Mouse (Mus musculus) Muller cell, postnatal 12 days (primary cell): ENCODE measurements around the gene Slc35f1.
"Not testable (repeated sequence)": the region's sequence is repeated elsewhere in the genome, so short reads cannot be mapped to it uniquely, and the experiment has no call there.

Experiments used
- DNase-seq: peaks from one replicate; pipeline ENCODE4 v3.0.0-alpha.2; 2015; ENCODE audit errors: inconsistent ontology term

The Slc35f1 gene

DNA sequence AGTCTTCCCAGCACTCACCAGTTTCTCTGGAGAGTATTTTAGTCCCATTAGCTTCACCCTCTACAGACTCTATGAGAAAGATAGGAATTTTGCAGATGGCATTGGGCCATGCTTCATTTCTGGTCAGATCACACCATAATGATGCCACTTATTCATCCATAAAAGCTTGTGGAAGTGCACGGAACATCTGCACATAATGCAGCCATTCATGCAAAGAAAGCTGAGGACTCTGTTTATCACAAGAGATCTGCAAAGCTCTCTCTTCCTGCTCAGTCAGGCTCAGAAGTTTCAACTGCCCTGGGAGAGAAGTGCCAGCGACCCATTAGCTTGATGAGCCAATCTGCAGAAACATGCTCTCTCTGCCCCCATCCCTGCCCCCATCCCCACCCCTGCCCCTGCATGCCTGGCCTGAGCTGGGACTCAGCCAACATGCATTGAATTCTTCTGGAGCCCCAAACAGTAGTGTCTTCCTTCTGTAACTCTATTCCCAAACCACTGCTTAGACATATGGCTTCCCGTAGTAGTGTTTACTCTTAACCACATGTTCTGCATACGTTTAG, 89.7 kb downstream of the Slc35f1 start:
- peak; percentile 94 for DNase-seq

- DNase-seq = no peak
Observed at GRCm38 (mm10) chr10:52787075-52787474, 96.7 kb downstream of the Slc35f1 start.

DNA sequence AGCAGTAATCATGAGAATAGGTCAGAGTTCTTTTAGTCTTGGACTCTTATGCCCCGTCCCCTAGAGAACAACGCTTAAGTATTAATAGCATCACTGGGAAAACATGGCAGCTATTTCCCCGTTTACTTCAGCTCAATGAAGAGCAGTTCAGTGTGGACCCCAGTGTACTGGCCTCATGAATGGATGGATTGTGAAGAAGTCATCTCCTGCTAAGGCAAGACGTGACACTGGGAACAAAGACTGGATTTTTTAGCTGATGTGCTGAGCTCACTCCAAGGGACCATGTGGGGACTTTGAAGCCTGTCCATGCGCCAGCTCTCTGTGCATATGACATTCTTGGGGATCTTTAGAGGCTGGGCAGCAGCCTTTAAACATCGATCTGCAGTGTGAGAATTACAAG, 101.2 kb downstream of the Slc35f1 start:
- DNase-seq = peak; percentile 75

DNA sequence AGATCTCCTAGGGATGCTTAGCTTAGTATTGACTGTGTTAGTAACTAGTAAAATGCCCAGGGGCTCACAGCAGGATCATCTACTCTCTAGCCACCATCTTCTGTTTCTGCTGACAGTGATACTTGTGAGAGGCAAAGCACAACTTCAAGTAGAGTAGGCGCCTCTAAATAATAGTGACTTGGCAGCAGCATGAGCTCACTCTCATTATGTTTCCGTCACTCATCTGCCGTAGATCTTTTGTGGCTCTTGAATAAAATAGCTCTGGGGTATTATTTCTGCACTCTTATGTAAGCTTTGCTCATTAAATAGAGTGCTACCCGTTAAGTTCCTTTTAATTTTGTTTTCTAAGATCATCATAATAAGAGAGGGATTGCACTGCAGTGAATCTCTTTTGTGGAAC, 107.1 kb downstream of the Slc35f1 start:
- DNase-seq = peak; percentile 32

- DNase-seq = no peak
Observed at GRCm38 (mm10) chr10:52807808-52808207, 117.5 kb downstream of the Slc35f1 start.

- DNase-seq = no peak
Observed at GRCm38 (mm10) chr10:52812861-52813260, 122.5 kb downstream of the Slc35f1 start.

DNA sequence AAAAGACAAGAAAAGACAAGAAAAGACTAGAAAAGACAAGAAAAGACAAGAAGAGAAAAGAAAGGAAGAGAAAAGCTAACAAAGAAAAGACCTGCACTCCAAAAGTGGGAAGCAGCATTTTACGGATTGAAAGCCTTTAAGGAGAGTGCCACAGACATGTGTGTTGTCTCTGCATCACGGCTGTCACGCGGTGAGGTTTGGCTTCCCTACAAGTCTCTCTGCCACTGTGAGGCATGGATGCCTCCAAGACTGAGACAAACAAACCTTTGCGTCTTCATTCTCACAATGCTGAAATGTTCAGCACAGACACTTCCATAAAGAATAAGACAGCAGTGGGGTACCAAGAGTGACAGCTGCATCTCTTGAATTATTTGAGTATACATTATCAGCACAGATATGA, 124.0 kb downstream of the Slc35f1 start:
- DNase-seq = no peak

DNA sequence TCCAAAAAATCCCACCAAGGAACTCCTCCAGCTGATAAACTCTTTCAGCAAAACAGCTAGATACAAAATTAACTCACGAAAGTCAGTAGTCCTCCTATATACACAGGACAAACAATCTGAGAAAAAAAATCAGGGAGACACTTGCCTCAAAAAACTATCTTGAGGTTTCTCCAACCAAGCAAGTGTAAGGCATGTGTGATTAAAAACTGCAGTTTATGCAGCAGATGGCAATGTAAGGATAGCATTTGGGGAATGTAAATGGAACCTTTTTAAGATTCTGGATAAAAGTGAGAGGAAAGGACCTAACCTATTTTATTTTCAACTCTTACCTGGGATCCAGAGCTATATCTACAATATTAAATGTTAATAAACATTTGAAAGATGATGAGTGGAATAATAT, 129.3 kb downstream of the Slc35f1 start:
- DNase-seq = no peak

- DNase-seq = no peak
Observed at GRCm38 (mm10) chr10:52822909-52823308, 132.6 kb downstream of the Slc35f1 start.

DNA sequence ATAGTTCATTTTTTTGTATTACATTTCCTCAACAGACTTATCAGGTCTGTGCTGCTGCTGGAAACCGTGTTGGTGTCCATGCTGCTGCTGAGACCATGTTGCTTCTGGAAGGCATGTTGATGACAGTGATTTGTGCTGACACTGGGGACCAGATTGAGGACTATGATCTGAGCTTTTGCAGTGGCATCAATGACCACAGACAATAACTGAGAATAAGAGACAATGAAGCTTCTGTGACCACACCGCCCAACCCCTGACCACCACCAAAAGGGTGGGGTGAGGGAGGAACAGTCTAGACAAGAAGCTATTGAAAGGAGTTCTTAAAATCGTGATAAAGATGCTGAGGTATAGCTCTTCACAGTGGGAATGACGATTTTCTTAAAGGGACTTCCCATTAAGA, 135.4 kb downstream of the Slc35f1 start:
- peak; percentile 82 for DNase-seq

- peak; percentile 69 for DNase-seq
Observed at GRCm38 (mm10) chr10:52840819-52841218, 150.5 kb downstream of the Slc35f1 start.

DNA sequence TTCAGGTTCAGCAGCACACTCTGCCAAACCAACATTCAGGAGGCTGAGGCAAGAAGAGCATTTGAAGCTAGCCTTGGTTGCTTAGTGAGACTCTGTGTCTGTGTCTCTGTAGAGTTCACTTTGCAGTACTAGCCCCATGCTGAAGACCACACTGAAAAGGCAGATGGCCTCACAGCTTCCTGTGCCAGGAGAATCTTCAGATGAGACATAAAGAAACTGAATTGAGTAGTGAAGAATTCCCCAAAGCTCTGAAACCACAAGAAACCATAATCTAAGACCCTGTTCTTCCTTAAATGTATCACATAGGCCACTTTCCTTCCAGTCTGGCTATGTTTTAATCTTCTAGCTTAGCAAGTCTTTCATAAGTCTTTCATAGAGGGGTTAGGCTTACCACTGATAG, 161.7 kb downstream of the Slc35f1 start:
- no peak for DNase-seq

GRCm38 (mm10) chr10:52860851-52861250, 170.5 kb downstream of the Slc35f1 start:
- no peak for DNase-seq

DNA sequence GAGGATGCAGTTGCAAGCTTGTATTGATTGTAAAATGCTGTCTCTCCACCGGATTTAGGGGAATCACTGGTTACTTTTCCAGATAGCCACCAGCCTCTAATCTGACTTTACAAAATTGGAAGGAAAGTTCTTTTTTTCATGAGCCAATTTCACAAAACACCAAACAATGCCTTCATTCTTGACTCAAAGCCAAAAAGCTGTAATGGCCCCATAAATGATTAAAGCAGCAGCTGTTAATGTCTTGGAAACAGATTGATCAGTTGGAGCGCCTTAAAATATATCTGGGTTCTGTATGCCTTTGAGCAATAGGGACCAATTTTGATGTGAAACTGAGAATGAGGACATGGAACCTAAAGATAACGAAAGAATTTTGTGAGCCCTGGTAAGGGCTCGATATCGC, 174.6 kb downstream of the Slc35f1 start:
- DNase-seq = peak; percentile 62

- no peak for DNase-seq
Observed at GRCm38 (mm10) chr10:52871110-52871509, 180.8 kb downstream of the Slc35f1 start.

- no peak for DNase-seq
Observed at GRCm38 (mm10) chr10:52874133-52874532, 183.8 kb downstream of the Slc35f1 start.

DNA sequence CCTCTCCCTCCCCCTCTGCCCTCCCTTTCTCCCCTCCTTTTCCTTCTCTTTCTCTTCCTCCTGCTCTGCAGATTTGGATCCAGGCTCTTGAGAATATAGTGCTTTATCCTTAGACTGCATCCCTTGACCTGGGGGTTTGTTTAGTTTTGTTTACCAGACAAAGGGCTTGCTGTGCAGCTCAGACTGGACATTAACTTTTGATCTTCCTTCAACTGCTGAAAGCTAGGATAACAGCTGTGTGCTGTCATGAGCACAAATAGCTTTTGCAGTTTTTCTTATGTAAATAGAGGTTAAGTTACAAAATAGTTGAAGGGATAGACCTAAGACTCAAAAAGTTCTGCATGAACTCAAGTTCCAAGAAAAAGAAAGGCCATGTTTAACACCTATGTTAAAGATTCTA, 184.4 kb downstream of the Slc35f1 start:
- no peak for DNase-seq

DNA sequence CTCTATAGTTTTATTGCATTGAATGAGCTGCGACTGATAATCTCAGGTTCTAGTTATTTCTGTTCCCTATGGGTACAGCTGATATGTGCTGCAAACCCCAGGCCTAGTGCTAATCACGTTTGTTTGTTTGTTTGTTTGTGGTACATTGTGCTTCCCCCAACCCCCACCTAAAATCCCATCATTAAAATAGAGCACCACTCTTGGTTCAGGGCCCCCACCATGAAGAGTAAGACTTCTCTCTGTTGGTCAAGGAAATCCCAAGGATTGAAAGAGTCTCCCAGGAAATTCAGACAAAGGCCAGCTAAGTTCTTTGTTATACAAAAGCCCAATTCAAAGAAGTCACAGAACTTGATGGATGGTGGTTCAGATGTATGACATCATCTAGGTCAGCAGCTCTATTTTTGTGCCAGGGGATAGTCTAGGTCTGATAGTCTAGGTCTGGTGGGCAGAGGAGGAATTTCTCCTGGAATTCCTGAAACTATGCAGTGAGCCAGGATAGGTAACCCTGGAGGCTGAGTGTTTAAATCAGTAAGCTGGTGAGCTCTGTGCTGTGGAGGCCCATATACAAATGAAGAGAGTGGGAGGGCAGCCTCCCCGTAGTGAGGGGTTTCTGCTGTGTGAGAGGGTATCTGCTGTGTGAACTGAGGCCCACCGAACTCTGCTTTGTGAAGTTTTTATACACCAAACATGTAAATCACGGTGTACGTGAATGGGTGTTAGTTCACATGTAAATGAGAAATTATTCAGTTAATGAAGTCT, 187.1 kb downstream of the Slc35f1 start:
- DNase-seq = peak; percentile 86

DNA sequence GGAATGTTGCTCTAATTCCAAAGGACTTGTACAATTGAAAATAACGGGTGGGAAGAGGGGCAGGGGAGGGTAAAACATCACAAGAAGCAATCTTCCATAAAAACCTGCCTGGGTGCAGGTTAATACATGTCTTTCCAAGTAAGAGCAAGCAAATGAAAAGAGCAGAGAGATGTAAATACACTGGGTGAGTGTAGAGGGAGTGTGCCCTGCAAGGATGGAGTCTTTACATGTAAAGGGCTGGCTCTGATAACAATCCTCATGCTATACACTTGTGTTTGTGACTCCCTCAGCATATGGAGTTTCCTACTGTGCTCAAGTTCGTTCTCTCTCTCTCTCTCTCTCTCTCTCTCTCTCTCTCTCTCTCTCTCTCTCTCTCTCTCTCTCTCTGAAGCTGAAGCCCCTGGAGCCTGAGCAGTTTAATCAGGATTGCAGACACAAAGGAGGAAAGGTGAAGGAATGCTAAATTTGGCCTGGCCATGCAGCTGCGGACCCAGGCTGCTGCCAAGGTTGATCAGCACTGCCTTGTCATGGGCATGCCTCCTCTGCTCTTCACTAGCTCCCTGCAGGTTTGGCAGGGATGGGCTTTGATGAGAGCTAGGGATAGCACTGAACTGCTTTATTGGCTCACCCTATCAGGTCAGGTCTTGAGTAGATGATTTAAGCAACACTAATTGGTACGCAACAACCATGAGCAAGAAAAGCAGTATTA, 187.9 kb downstream of the Slc35f1 start:
- peak; percentile 83 for DNase-seq

DNA sequence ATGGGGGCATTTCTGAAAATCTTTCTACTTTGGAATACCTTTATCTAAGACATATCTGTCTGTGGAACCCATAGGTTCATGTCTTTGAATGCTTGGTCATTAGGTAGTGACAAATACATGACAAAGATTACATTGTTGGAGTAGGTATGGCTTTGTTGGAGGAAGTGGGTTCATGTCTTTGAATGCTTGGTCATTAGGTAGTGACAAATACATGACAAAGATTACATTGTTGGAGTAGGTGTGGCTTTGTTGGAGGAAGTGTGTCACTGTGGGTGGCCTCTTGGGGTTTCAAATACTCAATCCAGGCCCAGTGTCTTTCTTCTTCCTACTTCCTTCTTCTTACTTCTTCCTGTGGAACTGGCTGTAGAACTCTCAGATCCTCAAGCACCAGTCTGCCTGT, 206.4 kb downstream of the Slc35f1 start:
- not testable (repeated sequence) for DNase-seq

DNA sequence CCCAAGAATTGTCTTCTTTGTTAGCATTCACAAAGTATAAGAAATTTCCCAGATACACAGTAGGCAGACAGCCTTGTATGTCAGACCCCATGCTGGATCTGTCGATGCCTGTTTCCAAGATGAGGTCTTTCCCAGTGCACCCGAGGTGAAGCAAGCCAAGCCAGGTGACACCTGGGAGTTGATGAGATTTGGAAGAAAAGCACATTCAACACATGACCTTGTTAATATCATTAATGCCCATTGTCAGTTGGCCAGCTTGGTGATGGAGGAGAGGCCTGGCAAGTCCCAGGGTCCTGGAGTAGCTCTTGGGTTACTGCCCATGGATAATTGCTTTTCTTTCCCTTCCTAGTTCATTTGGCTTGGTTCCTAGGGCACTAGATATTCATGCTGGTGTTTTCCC, 214.6 kb downstream of the Slc35f1 start:
- DNase-seq = peak; percentile 90

- no peak for DNase-seq
Observed at GRCm38 (mm10) chr10:52911762-52912161, 221.4 kb downstream of the Slc35f1 start.

- DNase-seq = peak; percentile 43
Observed at GRCm38 (mm10) chr10:52918715-52919114, 228.4 kb downstream of the Slc35f1 start.
